Mouse (Mus musculus) lung, embryonic 16.5 days (tissue): Measurements from ENCODE around the gene Hibch. TPM values are rescaled to one million over a fixed set of nuclear protein-coding genes. Genes with fewer than 3 reads are reported as not detected.

Source experiments
- ATAC-seq: fragments of 200-750 bp; cut with Nextera tagmentation; 2 replicates; pipeline ENCODE4 v1.8.0; 2017; ENCODE audit warnings: low read depth, mild to moderate bottlenecking, moderate library complexity
- H3K27ac ChIP-seq: fragments of 300-500 bp; sonication (generic); 2 replicates; pipeline ENCODE4 v1.5.1; 2014; ENCODE audit warnings: mild to moderate bottlenecking, control low read depth, low read length
- H3K27me3 ChIP-seq: fragments of 300-500 bp; sonication (generic); 2 replicates; pipeline ENCODE4 v1.6.1; 2014; ENCODE audit warnings: low read depth, low read length, mixed read lengths; ENCODE audit not compliant: control insufficient read depth, insufficient read depth
- H3K36me3 ChIP-seq: fragments of 300-500 bp; sonication (generic); 2 replicates; pipeline ENCODE4 v1.6.1; 2014; ENCODE audit warnings: low read length; ENCODE audit not compliant: control insufficient read depth, insufficient read depth
- H3K4me1 ChIP-seq: fragments of 300-500 bp; sonication (generic); replicated peaks from 2 replicates; pipeline ENCODE4 v1.6.1; 2014; ENCODE audit warnings: low read length, mixed read lengths; ENCODE audit not compliant: control insufficient read depth, insufficient read depth
- H3K4me2 ChIP-seq: fragments of 300-500 bp; sonication (generic); 2 replicates; pipeline ENCODE4 v1.6.1; 2014; ENCODE audit warnings: low read depth, low read length, control low read depth
- H3K4me3 ChIP-seq: fragments of 300-500 bp; sonication (generic); 2 replicates; pipeline ENCODE4 v1.5.1; 2014; ENCODE audit warnings: mild to moderate bottlenecking, low read length, control low read depth
- H3K9ac ChIP-seq: fragments of 300-500 bp; sonication (generic); 2 replicates; pipeline ENCODE4 v1.6.1; 2014; ENCODE audit warnings: low read length, control low read depth
- H3K9me3 ChIP-seq: fragments of 300-500 bp; sonication (generic); 2 replicates; pipeline ENCODE4 v1.6.1; 2016; ENCODE audit warnings: low read length; ENCODE audit not compliant: control insufficient read depth
- WGBS: fragments of 180-500 bp; shearing (Covaris S2); extraction: QIAGEN DNeasy Blood & Tissue Kit; methylation state at CpG from one replicate; pipeline ENCODE4 v1.1.7; 2014; 5-methylcytosine and 5-hydroxymethylcytosine counted together
- polyA plus RNA-seq: library from polyadenylated mRNA; unstranded; fragments of >200 nt; fragmentation: Nextera tagmentation; extraction: Ambion mirVana; gene quantifications from 2 replicates; pipeline ENCODE4 v1.2.1, GENCODE M21; 2015

The Hibch gene
- polyA plus RNA-seq, 1 experiment from 2014 or later, result 20.8 TPM

DNA sequence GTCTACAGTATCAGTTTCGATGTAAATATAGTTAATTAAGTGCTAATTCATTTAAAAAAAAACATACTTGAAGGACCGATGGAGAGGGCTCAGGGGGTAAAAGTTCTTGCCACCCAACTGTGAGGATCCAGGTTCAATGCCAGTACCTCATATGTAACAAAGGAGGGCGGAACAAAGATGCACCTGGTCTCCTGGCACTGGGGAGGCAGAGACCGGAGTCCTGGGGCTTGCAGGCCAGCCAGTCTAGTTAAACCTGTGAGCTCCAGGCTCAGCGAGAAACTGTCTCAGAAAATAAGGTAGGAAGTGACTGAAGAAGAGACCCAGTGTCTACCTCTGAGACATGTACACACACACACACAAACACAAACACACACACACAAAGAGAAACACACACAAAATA, 103.2 kb downstream of the Hibch start:
- Histone ChIP-seq H3K4me3 (no peak overlapping the region), H3K27me3 (no peaks in the 10 kb centered on the region), H3K4me1 (peaks cover 6% of the 10 kb centered on the region), H3K36me3 (no peaks in the 10 kb centered on the region), H3K27ac (no peak overlapping the region), H3K9ac (no peak overlapping the region), H3K9me3 (no peaks in the 10 kb centered on the region), H3K4me2 (no peak overlapping the region)
- WGBS, result 77% methylated on average over 5 of the region's 5 CpGs
- ATAC-seq, result no peak

DNA sequence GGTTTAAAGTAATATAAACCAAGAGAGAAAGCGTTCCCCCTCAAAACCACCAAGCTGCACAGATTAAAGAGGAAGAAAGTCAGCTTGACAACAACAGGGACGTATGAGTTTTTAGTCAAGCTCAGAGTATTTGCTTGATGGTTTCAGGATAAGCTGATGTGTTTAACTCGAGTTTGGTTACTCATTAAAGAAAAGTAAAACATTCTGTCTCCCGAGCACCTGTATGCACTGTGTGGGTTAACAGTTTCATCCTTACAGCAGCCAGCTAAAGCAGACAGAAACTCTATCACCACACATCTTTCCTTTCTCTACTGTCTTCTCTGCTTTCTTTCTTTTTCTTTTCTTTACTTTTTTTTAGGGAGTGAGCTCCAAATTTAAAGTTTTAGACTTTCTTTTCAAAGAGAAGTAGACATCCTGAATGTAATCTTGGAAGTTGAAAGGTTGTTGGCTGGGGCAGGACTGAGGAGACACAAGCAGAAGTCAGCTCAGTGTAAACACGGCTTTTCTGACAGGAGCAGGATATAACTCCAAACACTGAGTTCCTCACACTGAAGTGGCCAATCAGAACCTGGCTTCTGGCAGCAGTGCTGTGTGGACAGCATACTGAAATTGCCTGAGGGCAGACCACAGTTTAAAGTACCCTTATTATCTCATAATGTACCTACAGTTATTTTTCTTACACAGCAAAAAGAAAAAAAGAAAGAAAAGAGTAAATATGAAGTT, 106.6 kb downstream of the Hibch start:
- Histone ChIP-seq H3K9me3 (no peaks in the 10 kb centered on the region), H3K36me3 (no peaks in the 10 kb centered on the region), H3K4me1 (peaks cover 8% of the 10 kb centered on the region), H3K27me3 (no peaks in the 10 kb centered on the region), H3K9ac (no peak overlapping the region), H3K27ac (no peak overlapping the region), H3K4me3 (no peak overlapping the region), H3K4me2 (no peak overlapping the region)
- no peak for ATAC-seq
- WGBS, result 26% methylated on average over 5 of the region's 5 CpGs

- Histone ChIP-seq H3K4me2 (peak overlapping the region; percentile 98), H3K9ac (peak overlapping the region; percentile 62), H3K36me3 (no peaks in the 10 kb centered on the region), H3K4me3 (peak overlapping the region; percentile 64), H3K4me1 (peaks cover 8% of the 10 kb centered on the region), H3K9me3 (no peaks in the 10 kb centered on the region), H3K27me3 (no peaks in the 10 kb centered on the region), H3K27ac (no peak overlapping the region)
- WGBS, result 9% methylated on average over 5 of the region's 5 CpGs
- ATAC-seq, result no peak
Measured at GRCm38 (mm10) chr1:52952143-52952542, 107.4 kb downstream of the Hibch start.

DNA sequence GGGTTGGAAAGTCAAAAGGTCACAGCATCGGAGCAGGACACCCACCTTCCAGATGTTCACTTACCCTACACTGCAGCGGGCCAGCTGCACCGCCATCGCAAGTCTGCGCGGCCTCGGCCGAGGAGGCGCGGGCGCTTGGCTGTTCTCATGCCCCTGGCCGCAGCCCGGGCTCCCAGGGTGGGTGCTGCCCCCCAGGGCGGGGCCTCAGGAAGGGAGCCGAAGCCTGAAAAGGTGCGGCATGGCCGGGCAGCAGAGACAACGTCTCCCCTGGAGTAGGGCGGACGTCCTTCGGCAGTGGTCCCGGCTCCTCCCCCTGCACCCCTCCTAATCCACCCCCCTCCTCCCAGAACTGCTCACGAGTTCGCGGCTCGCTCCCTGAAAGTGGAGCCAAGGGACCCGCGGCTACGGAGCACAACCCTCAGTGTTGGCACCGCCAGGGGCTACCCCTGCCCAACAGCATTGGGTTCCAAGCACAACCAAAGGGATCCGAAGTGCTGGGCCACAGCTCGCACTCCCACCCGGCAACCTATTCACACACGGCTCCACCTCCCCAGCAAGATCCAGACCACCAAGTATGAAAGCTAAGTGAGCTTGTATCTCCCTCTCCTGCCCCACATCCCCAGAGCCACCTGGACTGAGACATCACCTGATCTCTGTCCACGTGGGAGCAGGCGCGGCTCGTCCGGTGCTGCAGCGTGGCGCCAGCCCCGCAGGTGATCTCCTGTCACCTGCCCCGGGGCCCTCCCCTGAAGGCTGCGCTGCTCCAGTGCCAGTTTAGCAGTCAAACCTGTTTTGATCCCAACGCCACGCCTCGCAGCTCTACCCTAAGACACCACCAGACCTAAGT, 108.0 kb downstream of the Hibch start:
- H3K27me3 ChIP-seq, result no peaks in the 10 kb centered on the region
- whole genome bisulfite sequencing, result under 1% methylated on average over 45 of the region's 47 CpGs
- ATAC-seq, result peak; percentile 83

GRCm38 (mm10) chr1:52953548-52953947, 108.8 kb downstream of the Hibch start:
- H3K4me1 ChIP-seq, result peaks cover 8% of the 10 kb centered on the region
- WGBS, result 26% methylated on average over 4 of the region's 4 CpGs
- no peak for ATAC-seq
- no peaks in the 10 kb centered on the region for H3K27me3 ChIP-seq
- H3K4me3 ChIP-seq, result no peak overlapping the region; the same call in 1 of the 2 replicates
- H3K4me2 ChIP-seq, result peak overlapping the region; percentile 98
- no peaks in the 10 kb centered on the region for H3K9me3 ChIP-seq
- H3K36me3 ChIP-seq, result no peaks in the 10 kb centered on the region
- no peak overlapping the region for H3K27ac ChIP-seq
- no peak overlapping the region for H3K9ac ChIP-seq

More for the DNA sequence above, 108.0 kb downstream of the Hibch start:
- Histone ChIP-seq H3K4me1 (peaks cover 8% of the 10 kb centered on the region), H3K27ac (no peak overlapping the region), H3K9ac (peak overlapping the region; percentile 62), H3K9me3 (no peaks in the 10 kb centered on the region), H3K4me2 (peak overlapping the region; percentile 98), H3K36me3 (no peaks in the 10 kb centered on the region), H3K4me3 (peak overlapping the region; percentile 64)

- Histone ChIP-seq H3K36me3 (no peaks in the 10 kb centered on the region), H3K4me2 (no peak overlapping the region), H3K4me3 (no peak overlapping the region), H3K27ac (no peak overlapping the region), H3K9me3 (no peaks in the 10 kb centered on the region), H3K4me1 (peaks cover 8% of the 10 kb centered on the region), H3K9ac (no peak overlapping the region), H3K27me3 (no peaks in the 10 kb centered on the region)
- 81% methylated on average over 2 of the region's 2 CpGs for WGBS
- ATAC-seq, result no peak
Measured at GRCm38 (mm10) chr1:52954456-52954855, 109.7 kb downstream of the Hibch start.

DNA sequence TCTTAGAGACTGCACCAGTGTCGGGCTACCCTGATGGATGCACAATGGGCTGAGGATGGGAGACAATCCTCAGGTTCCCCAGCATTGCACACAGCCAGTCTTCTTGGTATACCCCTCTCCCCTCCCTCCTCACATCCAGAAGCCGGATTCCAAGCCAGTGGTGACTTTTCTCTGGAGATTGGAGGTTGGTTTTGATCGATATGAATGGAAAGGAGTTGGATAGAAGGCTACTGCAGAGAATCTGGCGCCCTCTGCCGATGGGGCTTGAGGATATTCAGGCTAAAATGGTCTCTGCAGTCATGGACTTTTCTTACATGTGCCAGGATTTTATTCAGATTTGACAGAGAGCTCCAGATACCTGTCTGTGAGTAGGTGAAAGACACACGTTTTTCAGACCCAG, 110.4 kb downstream of the Hibch start:
- H3K27me3 ChIP-seq, result no peaks in the 10 kb centered on the region
- H3K4me3 ChIP-seq, result no peak overlapping the region
- no peaks in the 10 kb centered on the region for H3K9me3 ChIP-seq
- H3K9ac ChIP-seq, result no peak overlapping the region
- H3K36me3 ChIP-seq, result no peaks in the 10 kb centered on the region
- no peak overlapping the region for H3K27ac ChIP-seq
- H3K4me2 ChIP-seq, result no peak overlapping the region
- no peak for ATAC-seq
- 35% methylated on average over 6 of the region's 6 CpGs for WGBS
- H3K4me1 ChIP-seq, result peaks cover 8% of the 10 kb centered on the region

DNA sequence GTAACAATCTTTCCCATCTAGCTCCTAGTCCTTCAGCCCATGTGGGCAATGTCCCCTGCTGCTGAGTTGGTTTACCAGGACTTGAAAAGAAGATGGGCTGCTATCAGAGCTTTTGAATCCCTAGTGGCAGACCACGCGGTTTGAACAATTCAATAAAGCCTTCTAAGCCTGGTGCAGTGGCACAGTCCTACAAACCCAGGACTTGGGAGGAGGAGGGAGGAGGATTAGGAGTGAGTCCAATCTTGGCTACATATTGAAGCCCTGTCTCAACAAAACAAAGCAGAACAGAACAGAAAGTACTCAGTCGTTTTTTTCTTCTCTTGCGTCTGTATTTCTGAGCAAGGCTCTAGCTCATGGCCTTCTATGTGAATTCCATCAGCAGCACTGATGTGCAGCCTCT, 112.0 kb downstream of the Hibch start:
- WGBS, result 66% methylated on average over 4 of the region's 4 CpGs
- no peak for ATAC-seq
- no peak overlapping the region for H3K4me3 ChIP-seq
- H3K4me1 ChIP-seq, result peaks cover 8% of the 10 kb centered on the region
- no peak overlapping the region for H3K4me2 ChIP-seq
- H3K27ac ChIP-seq, result no peak overlapping the region
- H3K9me3 ChIP-seq, result no peaks in the 10 kb centered on the region
- no peak overlapping the region for H3K9ac ChIP-seq
- H3K36me3 ChIP-seq, result no peaks in the 10 kb centered on the region
- no peaks in the 10 kb centered on the region for H3K27me3 ChIP-seq

DNA sequence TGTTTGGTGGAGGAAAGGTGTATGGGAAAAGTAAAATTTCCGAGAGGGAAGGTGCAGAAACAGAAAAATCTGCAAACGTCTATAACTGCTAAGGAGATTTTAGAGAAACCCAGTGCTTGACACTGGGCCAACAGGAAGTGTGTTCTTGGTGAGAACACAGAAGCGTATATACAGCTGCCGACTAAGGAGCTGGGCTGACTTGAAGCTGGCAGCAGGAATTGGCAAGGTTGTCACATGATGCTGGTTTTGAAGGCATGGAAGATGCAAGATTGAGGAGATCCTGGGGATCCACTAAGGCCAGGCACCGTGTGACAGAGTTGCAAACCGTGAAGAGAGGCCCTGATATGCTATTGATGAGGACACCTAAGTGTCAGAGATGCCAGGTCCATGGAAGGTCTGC, 115.5 kb downstream of the Hibch start:
- Histone ChIP-seq H3K27ac (no peak overlapping the region), H3K27me3 (no peaks in the 10 kb centered on the region), H3K9me3 (no peaks in the 10 kb centered on the region), H3K4me3 (no peak overlapping the region), H3K36me3 (no peaks in the 10 kb centered on the region), H3K4me1 (no peaks in the 10 kb centered on the region), H3K9ac (no peak overlapping the region), H3K4me2 (no peak overlapping the region)
- 40% methylated on average over 6 of the region's 6 CpGs for WGBS
- no peak for ATAC-seq
